Mouse (Mus musculus): ENCODE results near the gene Trcg1. TPM values are rescaled to one million over a fixed set of nuclear protein-coding genes. Genes with fewer than 3 reads are reported as not detected.

Gene Trcg1
- total and polyA plus RNA-seq, 3 experiments: not detected

DNA sequence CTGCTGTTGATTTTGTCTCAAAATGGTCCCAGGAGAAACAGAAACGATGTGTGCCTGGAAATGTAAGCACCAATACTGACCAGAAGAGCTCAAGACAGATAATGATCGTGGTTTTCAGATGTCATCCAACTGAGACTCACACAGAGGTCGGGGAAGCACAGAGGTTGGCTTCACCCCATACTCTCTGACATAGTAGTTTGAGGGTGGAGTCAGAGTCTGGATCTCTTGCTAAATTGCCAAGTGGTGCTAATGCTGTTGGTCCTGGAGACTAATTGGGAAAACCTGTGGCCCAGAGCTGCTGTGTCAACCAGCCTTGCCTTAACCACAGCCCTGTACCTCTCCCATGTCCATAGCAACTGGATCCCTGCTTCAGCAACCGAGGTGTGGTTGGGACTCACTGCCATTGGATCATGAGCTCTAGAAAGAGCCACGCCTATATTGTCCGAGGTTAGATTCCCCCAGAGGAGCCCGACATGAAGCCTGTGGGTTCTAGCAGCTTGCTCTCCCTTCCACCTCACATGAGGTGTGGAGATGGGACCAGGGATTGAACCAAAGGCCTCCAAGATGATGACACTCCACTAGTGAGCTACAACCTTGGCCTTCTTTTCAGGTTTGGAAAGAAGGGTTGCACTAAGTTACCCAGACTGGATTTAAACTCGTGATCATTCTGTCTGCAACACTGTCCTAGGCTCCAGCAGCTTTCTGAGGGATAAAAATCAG lies 4.7 kb upstream of the Trcg1 start (continued):
- no peak; the same call in 1 of the 2 replicates for TF ChIP-seq TCF12 (IDR thresholded peaks at IDR 0.05; ENCODE audit: low read depth, low read length)
- no peak for TF ChIP-seq CHD2 (IDR thresholded peaks at IDR 0.05; ENCODE audit: low read length)
- no peak; the same call in 1 of the 2 replicates for TF ChIP-seq HCFC1 (IDR thresholded peaks at IDR 0.05; ENCODE audit: low read depth, low read length)
- TF ChIP-seq MAFK (IDR thresholded peaks at IDR 0.05; ENCODE audit: borderline replicate concordance, low read depth, low read length): no peak
- TF ChIP-seq ZMIZ1 (IDR thresholded peaks at IDR 0.05; ENCODE audit: low read depth, low read length): 0 out of 2 replicates have a peak, but pooled peaks have one; percentile 36
- no peak for TF ChIP-seq MYB (IDR thresholded peaks at IDR 0.05; ENCODE audit: low read depth, low read length)
- no peak for TF ChIP-seq ZNF384 (IDR thresholded peaks at IDR 0.05; ENCODE audit: low read depth, low read length)
- no peak for TF ChIP-seq CTCF (IDR thresholded peaks at IDR 0.05 in 2 of 3, conservative IDR thresholded peaks at IDR 0.05 in 1 of 3; ENCODE audit: control insufficient read depth in 1 of 3, insufficient read depth in 1 of 3, low read depth in 2 of 3, low read length in 3 of 3, poor library complexity in 1 of 3, severe bottlenecking in 1 of 3)
- no peak for TF ChIP-seq SMC3 (IDR thresholded peaks at IDR 0.05; ENCODE audit: low read depth, low read length)
- peak; percentile 46 for TF ChIP-seq ETS1 (IDR thresholded peaks at IDR 0.05; ENCODE audit: low read depth, low read length)
- peak; percentile 32; the same call in 1 of the 2 replicates for TF ChIP-seq GATA1 (IDR thresholded peaks at IDR 0.05; ENCODE audit: low read depth, low read length)
- TF ChIP-seq JUND (IDR thresholded peaks at IDR 0.05; ENCODE audit: low read depth, low read length): no peak
- no peak for TF ChIP-seq TAL1 (IDR thresholded peaks at IDR 0.05; ENCODE audit: low read length)
- TF ChIP-seq NRF1 (IDR thresholded peaks at IDR 0.05; ENCODE audit: insufficient read depth, low read depth, low read length, poor library complexity, severe bottlenecking): no peak
- peak; percentile 30; the same call in 1 of the 2 replicates for TF ChIP-seq USF1 (IDR thresholded peaks at IDR 0.05; ENCODE audit: low read depth, low read length)

- H3K27me3 ChIP-seq (ENCODE audit: control insufficient read depth in 1 of 2, insufficient read depth in 2 of 2, low read length in 2 of 2): no peaks in the 10 kb centered on the region
- no peaks in the 10 kb centered on the region for H3K79me2 ChIP-seq (ENCODE audit: control insufficient read depth, insufficient read depth, low read length, poor library complexity)
- peaks cover 0 to 67% of the 10 kb centered on the region in 2 experiments; a peak in 2 of 4 replicates for H3K36me3 ChIP-seq (ENCODE audit: control insufficient read depth in 1 of 2, insufficient read depth in 2 of 2, low read length in 2 of 2)
- peak; percentile 79 for DNase-seq (ENCODE audit: low read depth, low spot score)
- H3K4me3 ChIP-seq (ENCODE audit: control insufficient read depth in 1 of 2, insufficient read depth in 1 of 2, low read depth in 2 of 2, low read length in 2 of 2): peak overlapping the region; percentile 21 to 27; a peak in 3 of 4 replicates
- TF ChIP-seq RAD21 (IDR thresholded peaks at IDR 0.05; ENCODE audit: low read depth, low read length) (no peak), ZKSCAN1 (IDR thresholded peaks at IDR 0.05; ENCODE audit: low read depth, low read length) (no peak), POLR2AphosphoS5 (IDR thresholded peaks at IDR 0.05; ENCODE audit: borderline replicate concordance, low read depth, low read length) (no peak), HCFC1 (IDR thresholded peaks at IDR 0.05; ENCODE audit: low read depth, low read length) (no peak), E2F4 (IDR thresholded peaks at IDR 0.05; ENCODE audit: borderline replicate concordance, low read depth, low read length) (no peak), ZNF384 (IDR thresholded peaks at IDR 0.05; ENCODE audit: low read depth, low read length) (peak; percentile 20; the same call in 1 of the 2 replicates), POLR2AphosphoS2 (IDR thresholded peaks at IDR 0.05; ENCODE audit: low read length) (no peak; the same call in 1 of the 2 replicates), MAFK (IDR thresholded peaks at IDR 0.05; ENCODE audit: borderline replicate concordance, low read depth, low read length) (0 out of 2 replicates have a peak, but pooled peaks have one; percentile 10), RCOR1 (IDR thresholded peaks at IDR 0.05; ENCODE audit: low read depth, low read length) (peak; percentile 59; the same call in 1 of the 2 replicates), MXI1 (IDR thresholded peaks at IDR 0.05; ENCODE audit: low read depth, low read length) (peak; percentile 56; the same call in 1 of the 2 replicates), KAT2A (conservative IDR thresholded peaks at IDR 0.05; ENCODE audit: low read depth, low read length) (peak; percentile 19; the same call in 1 of the 2 replicates), EP300 (IDR thresholded peaks at IDR 0.05; ENCODE audit: low read depth in 1 of 2, low read length in 2 of 2) (peak in 1 of 2 experiments; percentile 49; a peak in 1 of 4 replicates), NELFE (IDR thresholded peaks at IDR 0.05; ENCODE audit: low read depth, low read length) (no peak; the same call in 1 of the 2 replicates), GATA1 (IDR thresholded peaks at IDR 0.05; ENCODE audit: low read depth, low read length) (0 out of 2 replicates have a peak, but pooled peaks have one; percentile 45), TBP (IDR thresholded peaks at IDR 0.05; ENCODE audit: low read depth, low read length) (0 out of 2 replicates have a peak, but pooled peaks have one; percentile 42), USF1 (IDR thresholded peaks at IDR 0.05; ENCODE audit: low read depth, low read length) (no peak), ETS1 (IDR thresholded peaks at IDR 0.05; ENCODE audit: low read depth, low read length) (peak; percentile 38), MAX (IDR thresholded peaks at IDR 0.05; ENCODE audit: low read length) (peak; percentile 27; the same call in 1 of the 2 replicates), GABPA (IDR thresholded peaks at IDR 0.05; ENCODE audit: low read depth, low read length) (no peak), JUND (IDR thresholded peaks at IDR 0.05; ENCODE audit: low read depth, low read length) (no peak), BHLHE40 (IDR thresholded peaks at IDR 0.05; ENCODE audit: borderline replicate concordance, low read depth, low read length) (no peak), MYB (IDR thresholded peaks at IDR 0.05; ENCODE audit: low read depth, low read length) (peak; percentile 30)
- peak overlapping the region; percentile 94 for H3K27ac ChIP-seq (ENCODE audit: control insufficient read depth, low read depth, low read length)
- no peaks in the 10 kb centered on the region for H3K9me3 ChIP-seq (replicated peaks; ENCODE audit: insufficient read depth, low read length)
- H3K4me1 ChIP-seq (ENCODE audit: control insufficient read depth in 1 of 2, insufficient read depth in 2 of 2, low read length in 2 of 2): peaks cover 48 to 71% of the 10 kb centered on the region in 2 experiments
- peak overlapping the region; percentile 30 for H3K9ac ChIP-seq (ENCODE audit: control insufficient read depth, low read depth, low read length, poor library complexity, severe bottlenecking)
These were observed 3.9 kb upstream of the Trcg1 start for GRCm38 (mm10) chr9:57232341-57232940.

Data from MEL (cell line).